Mouse (Mus musculus): ENCODE measurements around the gene Agbl4.

DNA sequence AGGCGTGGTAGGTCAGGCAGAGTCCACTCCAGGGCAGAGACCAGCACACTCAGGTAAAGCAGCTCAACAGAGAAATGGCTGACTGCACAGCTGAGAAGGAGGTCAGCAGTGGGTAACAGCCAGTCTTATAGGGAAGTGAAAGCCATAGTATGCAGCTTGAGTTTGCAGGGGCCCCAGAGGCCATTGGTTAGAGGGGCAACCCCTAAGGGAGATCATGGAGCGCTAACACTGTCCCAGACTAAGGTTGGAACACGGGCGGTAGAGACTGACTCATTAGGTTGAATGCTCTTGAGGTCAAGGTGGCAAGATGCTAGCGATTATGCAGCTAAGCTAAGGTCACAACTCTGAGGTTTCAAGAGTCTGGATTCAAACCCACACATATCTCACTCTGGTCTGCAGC is 1058.2 kb downstream of the Agbl4 start:
- no peak for TF ChIP-seq USF1 (IDR thresholded peaks at IDR 0.05; ENCODE audit: low read depth)
- no peak for TF ChIP-seq POLR2A (IDR thresholded peaks at IDR 0.05; ENCODE audit: insufficient read length, low read depth)
- TF ChIP-seq E2F4 (IDR thresholded peaks at IDR 0.05; ENCODE audit: insufficient read depth): no peak
- TF ChIP-seq TCF12 (IDR thresholded peaks at IDR 0.05; ENCODE audit: insufficient read depth, poor library complexity, severe bottlenecking): no peak
- TF ChIP-seq REST (IDR thresholded peaks at IDR 0.05; ENCODE audit: insufficient read depth, insufficient read length): no peak
- no peak for TF ChIP-seq MAX (IDR thresholded peaks at IDR 0.05; ENCODE audit: low read depth)
- TF ChIP-seq CEBPB (IDR thresholded peaks at IDR 0.05; ENCODE audit: insufficient read depth, poor library complexity, severe bottlenecking): no peak
- no peak for TF ChIP-seq POLR2AphosphoS2 (IDR thresholded peaks at IDR 0.05; ENCODE audit: insufficient read length, low read depth)
- TF ChIP-seq MYOD1 (IDR thresholded peaks at IDR 0.05; ENCODE audit: control insufficient read depth in 1 of 3, insufficient read length in 2 of 3, low read depth in 2 of 3): no peak
